Mouse (Mus musculus) CD4-positive naive resting alpha-beta T cell, adult 76 days (primary cell): ENCODE results near the gene Cacng1. TPM values are rescaled to one million over a fixed set of nuclear protein-coding genes. Genes with fewer than 3 reads are reported as not detected.

Experiments used
- total RNA-seq: library from RNA; stranded (reverse); gene quantifications from one replicate; pipeline ENCODE4 v1.2.4, GENCODE M21; 2023

Gene Cacng1
- total RNA-seq: not detected

DNA sequence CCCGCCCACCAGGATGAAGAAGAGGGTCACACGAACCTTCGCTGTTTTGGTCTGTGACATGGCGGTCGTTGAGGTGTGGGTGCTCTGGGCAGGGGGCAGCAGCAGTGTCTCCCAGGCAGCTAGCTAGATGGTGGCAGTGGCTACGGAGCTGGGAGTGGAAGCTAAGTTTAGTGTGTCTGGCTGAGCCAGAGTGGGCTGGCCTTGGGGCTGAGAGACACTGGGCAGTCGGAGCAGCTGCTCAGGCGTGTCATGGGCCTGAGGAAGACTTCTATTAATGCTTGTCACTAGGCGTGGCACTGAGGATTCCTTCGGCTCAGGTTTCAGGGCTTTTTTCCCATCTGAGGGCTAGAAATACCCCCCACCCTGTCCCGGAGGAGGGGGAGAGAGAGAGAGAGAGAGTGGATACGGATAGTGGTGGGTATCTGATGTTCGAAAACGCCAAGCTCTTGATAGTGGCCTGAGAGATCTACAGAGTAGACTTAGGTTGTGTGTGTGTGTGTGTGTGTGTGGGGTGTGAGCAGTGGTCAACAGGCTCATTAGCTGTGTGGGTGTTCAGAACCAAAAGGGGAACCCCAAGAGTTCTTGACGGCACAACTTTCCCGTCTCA, at the start of gene Cacng1:
Gene Cacng1, minus strand, starts transcription at position 191 of the 607 bp plus-strand sequence.

Other genes with a start within 250 kb of the Cacng1 start
- 153 TPM for gene Pitpnc1, start 245.8 kb downstream of the Cacng1 start, total RNA-seq
- gene Psmd12, start 237.0 kb downstream of the Cacng1 start, total RNA-seq: 46.3 TPM
- gene Helz, start 168.6 kb downstream of the Cacng1 start, total RNA-seq: 90.0 TPM
- gene Cacng4, start 78.0 kb upstream of the Cacng1 start, total RNA-seq: 0.56 TPM
- not detected for gene Cacng5, start 198.5 kb upstream of the Cacng1 start, total RNA-seq